Mouse (Mus musculus) liver, embryonic 14.5 days (tissue): ENCODE measurements around the gene Wnt3.

Experiments used
- CTCF ChIP-seq: IDR thresholded peaks from 2 replicates; pipeline ENCODE4 v1.5.1; 2016; ENCODE audit warnings: antibody characterized with exemption, low read depth, control low read depth
- EP300 ChIP-seq: IDR thresholded peaks from 2 replicates; pipeline ENCODE4 v1.6.1; 2016; ENCODE audit warnings: antibody characterized with exemption, low read depth

DNA sequence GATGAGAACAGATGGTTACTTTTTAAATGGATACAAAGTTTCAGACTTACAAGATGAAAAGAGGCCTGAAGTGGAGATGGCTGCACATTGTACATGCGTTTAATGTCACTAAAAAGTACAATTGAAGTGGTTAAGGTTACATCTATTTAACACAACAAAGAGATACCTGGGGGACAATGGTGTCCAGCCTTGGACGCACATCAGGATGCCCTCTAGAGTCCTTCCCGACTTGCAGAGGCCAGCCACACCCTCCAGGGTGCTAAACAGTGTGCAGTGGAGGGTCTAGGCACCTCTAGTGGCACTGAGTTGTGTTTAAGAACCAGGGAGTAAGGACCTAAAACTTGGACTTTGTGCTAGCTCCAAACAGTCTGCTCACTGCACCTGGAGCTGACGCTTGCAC lies 90.5 kb downstream of the Wnt3 start:
- no peak for TF ChIP-seq EP300
- TF ChIP-seq CTCF: no peak
